Mouse (Mus musculus) urinary bladder, postnatal 14 days (tissue): ENCODE results near the gene Qtrt1.
"Not testable (repeated sequence)": the region's sequence is repeated elsewhere in the genome, so short reads cannot be mapped to it uniquely, and the experiment has no call there.

ENCODE experiments used
- DNase-seq: peaks from one replicate; pipeline ENCODE4 v3.0.0; 2021; ENCODE audit warnings: low spot score

Gene Qtrt1

GRCm38 (mm10) chr9:21450270-21450669, 38.6 kb downstream of the Qtrt1 start:
- DNase-seq, result no peak

GRCm38 (mm10) chr9:21451391-21451790, 39.8 kb downstream of the Qtrt1 start:
- DNase-seq, result peak; percentile 69

GRCm38 (mm10) chr9:21451870-21452269, 40.2 kb downstream of the Qtrt1 start:
- peak; percentile 43 for DNase-seq

GRCm38 (mm10) chr9:21453003-21453402, 41.4 kb downstream of the Qtrt1 start:
- no peak for DNase-seq

GRCm38 (mm10) chr9:21453459-21453858, 41.8 kb downstream of the Qtrt1 start:
- DNase-seq, result no peak

- no peak for DNase-seq
These were observed 42.9 kb downstream of the Qtrt1 start for GRCm38 (mm10) chr9:21454556-21454955.

GRCm38 (mm10) chr9:21455103-21455770, 43.6 kb downstream of the Qtrt1 start:
- no peak for DNase-seq

GRCm38 (mm10) chr9:21456246-21456929, 44.8 kb downstream of the Qtrt1 start:
- no peak for DNase-seq

- DNase-seq, result no peak
These were observed 45.4 kb downstream of the Qtrt1 start for GRCm38 (mm10) chr9:21456930-21457634.

- DNase-seq, result no peak
These were observed 47.2 kb downstream of the Qtrt1 start for GRCm38 (mm10) chr9:21458821-21459220.

- DNase-seq, result no peak
These were observed 48.8 kb downstream of the Qtrt1 start for GRCm38 (mm10) chr9:21460400-21460940.

GRCm38 (mm10) chr9:21463138-21463590, 51.5 kb downstream of the Qtrt1 start:
- DNase-seq, result no peak

GRCm38 (mm10) chr9:21463766-21464564, 52.3 kb downstream of the Qtrt1 start:
- DNase-seq, result no peak

- not testable (repeated sequence) for DNase-seq
These were observed 52.9 kb downstream of the Qtrt1 start for GRCm38 (mm10) chr9:21464565-21464928.

- DNase-seq, result peak; percentile 52
These were observed 57.7 kb downstream of the Qtrt1 start for GRCm38 (mm10) chr9:21469032-21470024.
